Mouse (Mus musculus): ENCODE data around the gene Nf1.
"Not testable (repeated sequence)": the region's sequence is repeated elsewhere in the genome, so short reads cannot be mapped to it uniquely, and the experiment has no call there.

Nf1 gene

DNA sequence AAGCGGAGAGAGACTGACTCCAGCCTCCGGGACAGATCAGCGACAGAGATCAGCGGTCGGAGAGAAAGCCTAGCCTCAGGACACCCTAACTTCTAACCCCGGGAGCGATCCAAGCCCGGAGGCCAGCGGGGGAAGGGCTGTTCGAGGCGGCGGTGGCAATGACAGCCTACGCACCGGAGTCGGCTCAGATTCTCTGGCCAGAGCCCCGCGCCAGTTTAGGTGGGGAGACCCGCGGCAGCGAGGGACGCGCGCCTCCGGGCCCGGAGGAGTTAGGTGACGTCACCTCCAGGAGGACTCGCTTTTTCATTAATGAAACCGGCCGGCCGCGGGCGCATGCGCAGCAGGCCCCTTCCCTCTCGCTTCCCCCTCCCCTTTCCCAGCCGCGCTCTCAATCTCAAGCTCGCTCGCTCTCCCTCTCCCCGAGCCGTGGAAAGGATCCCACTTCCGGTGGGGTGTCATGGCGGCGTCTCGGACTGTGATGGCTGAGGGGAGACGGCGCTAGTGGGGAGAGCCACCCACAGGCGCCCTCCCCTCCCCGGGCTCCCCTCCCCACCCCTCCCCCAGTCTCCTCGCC lies at the start of gene Nf1:
Gene Nf1, plus strand, starts transcription at position 460 of the 574 bp plus-strand sequence.
- DNase-seq, result peak; percentile 95

DNA sequence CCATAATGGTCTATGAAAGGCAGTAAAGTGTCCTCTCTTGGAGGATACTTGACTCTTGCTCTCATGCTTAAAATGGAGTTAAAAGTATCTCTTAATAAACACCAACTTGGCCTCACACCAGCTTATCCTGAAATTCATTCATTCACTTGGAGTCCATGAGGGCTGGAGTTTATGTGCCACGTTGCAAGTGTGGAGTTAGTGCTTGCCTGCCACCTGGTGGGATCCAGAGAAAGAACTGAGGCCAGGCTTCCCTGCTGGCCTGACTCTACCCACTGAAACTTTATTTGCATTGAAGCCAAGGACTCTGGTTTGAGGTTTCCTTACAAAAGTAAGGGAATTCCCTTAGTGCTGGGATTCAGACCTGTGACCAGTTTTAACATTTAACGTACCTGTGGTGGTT lies 49.0 kb upstream of the Nf1 start:
- peak; percentile 31 for DNase-seq

DNA sequence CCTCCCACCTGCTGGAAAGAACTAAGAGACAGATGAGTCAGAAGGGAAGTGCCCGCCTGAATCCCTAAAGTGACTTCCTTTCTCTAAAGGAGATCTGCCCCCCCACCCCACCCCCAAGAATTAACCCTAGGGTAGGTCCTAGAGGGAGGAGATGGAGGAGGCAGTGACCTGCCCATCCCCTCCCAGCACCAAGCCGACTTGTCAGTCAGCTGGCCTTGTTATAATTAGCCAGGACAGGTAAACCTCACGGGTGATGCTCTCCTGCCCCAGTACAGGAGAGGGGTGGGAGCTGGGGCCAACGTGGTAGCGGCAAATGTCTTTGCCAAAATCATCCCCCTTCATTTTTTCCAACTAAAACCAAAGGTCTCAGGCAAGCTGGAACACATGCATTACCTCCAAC lies 47.8 kb upstream of the Nf1 start:
- DNase-seq, result no peak

DNA sequence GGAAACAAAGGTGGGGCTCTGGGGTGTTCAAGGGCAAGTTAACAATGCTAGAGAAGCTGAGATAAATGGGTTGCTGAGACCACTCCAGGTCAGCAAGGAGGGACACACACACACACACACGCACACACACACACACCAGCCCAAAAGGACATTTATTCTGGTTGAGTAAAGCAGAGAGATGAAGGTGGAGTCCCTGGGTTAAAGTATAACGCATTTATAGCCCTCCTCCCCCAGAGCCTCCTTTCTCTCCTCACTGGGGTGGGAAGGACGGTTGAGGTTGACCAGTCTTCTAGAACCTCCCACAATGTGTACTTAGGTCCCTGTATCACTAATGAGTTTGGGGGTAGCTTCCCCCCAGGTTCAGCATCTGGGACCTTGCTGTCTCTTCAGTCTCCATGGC lies 47.4 kb upstream of the Nf1 start:
- DNase-seq, result no peak

DNA sequence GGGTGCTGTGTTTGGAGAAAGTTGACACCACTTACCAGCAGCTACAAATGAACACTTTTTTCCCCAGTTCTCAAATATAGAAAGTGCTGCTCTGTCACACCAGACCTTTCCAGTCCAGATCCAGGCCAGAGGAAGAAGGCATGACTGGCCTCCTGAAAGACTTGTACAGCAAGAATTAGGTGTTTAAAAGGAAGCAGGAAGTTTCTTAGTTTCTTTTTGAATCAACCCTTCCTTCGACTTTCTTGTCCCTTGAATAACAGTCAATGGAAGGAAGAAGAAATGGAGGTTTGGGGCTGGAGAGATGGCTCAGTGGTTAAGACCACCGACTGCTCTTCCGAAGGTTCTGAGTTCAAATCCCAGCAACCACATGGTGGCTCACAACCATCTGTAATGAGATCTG lies 46.5 kb upstream of the Nf1 start:
- DNase-seq, result no peak

DNA sequence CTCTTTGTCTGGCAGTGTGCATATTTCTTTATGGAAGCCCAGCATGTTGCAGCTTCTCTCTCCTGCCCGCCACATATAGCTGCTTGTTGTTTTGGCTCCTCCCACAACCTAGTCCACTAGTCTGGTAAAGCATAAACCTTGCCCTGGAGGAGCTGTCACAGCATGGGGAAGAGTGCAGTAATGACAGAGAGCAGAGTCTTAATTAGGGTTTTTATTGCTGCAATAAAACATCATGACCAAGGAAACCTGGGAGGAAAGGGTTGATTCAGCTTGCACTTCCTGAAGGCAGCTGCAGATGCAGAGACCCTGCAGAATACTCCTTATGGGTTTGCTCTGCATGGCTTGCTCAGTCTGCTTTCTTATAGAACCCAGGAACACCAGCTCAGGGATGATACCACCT lies 45.5 kb upstream of the Nf1 start:
- no peak for DNase-seq

DNA sequence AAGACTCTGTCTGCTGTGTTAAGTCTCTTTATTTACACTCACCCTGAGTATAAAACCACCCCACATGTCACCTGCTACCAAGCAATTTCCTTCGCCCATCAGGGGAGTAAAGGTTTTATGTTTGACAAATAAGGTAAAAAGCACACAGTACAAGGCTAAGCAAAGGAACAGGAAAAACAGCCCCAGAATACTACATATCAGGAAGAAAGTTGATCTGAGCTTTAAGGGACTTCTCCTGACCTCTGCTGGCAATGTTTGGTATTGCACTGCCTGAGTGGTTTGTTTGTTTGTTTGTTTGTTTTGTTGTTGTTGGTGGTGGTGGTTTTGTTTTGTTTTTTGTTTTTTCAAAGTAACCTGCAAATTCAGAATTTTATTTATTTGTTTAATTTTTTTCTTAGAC lies 43.3 kb upstream of the Nf1 start:
- DNase-seq, result peak; percentile 38

DNA sequence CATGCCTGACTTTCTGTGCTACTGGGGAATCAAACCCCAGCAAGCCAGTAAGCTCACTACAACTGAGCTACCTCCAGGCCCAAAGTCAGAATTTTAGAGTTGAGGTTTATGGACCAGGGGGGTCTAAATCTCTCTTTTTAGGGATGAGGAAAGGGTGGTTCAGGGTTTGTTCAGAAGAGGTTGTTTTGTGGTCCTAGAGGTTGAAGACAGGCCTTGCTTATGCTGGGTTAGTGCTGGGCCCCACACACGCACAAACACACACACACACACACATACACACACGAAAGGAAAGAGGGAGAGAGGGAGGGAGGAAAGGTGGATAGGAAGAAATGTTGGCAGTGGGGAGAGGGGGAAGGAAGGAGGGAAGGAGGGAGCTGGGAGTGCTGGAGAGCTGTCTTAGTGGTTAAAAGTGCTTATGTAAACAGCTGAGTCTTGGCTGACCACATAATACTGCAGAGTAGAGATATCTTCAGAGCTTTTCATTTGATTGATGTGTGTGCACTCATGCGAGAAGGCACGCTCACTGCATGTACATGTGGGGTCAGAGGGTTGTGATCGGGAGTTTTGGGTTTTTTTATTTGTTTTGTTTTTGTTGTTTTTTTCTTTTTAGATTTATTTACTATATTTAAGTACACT lies 42.5 kb upstream of the Nf1 start, which contains the start of gene Gm9964:
Gene Gm9964, minus strand, starts transcription at position 51 of the 636 bp plus-strand sequence.
- DNase-seq, result no peak

DNA sequence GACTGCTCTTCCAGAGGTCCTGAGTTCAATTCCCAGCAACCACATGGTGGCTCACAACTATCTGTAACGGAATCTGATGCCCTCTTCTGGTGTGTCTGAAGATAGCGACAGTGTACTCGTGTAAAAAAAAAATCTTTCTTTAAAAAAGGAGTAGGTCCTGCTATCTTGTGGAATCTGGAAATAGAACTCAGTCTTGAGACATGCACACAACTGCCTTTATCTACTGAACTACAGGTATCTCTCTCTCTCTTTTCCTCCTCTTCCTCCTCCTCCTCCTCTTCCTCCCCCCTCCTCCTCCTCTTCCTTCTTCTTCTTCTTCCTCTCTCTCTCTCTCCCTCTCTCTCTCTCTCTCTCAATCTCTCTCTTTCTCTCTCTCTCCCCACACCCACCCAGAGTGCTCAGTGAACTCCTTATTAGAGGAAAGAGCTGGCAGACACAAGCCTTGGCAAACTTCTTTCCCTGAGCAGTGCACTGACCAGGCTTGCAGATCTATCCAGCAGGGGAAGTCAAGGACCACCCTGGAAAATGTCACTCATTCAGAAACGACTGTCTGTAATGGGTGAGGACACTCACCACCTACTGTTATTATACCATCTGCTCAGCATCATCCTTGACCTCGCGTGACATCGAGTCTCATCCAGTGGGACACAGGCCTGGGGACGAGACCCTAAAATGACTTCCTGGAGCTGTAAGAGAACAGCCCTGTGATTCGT lies 39.6 kb upstream of the Nf1 start:
- DNase-seq, result no peak

DNA sequence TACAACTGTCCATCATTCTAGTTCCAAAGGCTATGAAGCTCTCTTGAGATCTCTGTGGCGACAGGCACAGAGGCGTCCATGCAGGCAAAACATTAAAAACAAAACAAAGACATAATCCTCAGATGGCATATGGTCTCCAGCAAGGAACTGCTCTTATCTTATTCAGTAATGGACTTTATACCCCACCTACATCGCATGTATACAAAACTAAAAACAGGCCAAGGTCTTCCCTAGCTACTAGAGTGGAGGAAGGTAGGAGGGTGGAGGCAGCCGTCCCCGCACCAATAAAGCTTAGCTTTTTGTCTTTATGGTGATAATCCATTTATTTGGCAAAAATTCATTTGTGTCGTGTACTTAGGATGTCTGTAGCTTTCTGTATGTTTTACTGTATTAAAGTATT lies 36.4 kb upstream of the Nf1 start:
- DNase-seq, result no peak

DNA sequence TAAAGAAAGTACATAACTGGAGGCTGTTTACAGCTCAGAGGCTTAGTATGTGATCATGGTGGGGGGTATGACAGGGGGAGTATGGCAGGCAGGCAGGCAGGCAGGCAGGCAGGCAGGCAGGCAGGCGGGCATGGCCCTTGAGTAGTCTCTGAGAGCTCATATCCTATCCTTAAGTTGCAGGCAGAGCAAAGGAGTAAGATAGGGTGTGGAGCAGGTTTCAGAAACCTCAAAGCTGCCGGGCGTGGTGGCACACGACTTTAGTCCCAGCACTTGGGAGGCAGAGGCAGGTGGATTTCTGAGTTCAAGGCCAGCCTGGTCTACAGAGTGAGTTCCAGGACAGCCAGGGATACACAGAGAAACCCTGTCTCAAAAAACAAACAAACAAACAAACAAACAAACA lies 35.2 kb upstream of the Nf1 start:
- DNase-seq, result not testable (repeated sequence)

DNA sequence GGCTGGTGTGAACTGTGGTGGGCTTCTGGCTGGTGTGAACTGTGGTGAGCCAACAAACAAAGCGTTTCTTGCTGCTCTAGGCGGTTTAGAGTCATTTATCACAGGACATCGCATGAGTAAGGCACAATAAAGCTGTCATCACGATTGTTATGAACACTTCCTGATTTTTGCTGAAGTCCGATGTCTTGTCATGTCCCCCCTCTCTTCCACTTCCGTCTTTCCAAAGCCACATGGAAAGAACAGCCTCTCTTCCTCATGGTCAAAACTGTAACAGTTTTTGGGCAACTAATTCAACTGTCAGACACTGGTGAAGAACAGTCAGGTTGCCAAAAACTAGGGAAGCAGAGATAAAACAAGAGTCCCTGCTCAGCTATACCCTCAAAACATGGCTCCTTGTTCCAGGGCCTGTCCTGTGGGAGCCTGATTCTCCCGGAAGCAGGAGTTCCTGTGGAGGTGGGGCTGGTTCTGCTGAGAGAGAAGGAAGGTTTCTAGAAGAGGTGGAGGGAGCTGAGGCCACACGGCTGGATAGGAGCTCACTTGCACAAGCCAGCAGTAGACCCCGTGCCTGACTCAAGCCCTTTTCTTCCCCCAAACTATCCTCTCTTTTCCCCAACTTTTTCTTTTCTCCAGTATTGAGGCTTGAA lies 33.7 kb upstream of the Nf1 start:
- no peak for DNase-seq

DNA sequence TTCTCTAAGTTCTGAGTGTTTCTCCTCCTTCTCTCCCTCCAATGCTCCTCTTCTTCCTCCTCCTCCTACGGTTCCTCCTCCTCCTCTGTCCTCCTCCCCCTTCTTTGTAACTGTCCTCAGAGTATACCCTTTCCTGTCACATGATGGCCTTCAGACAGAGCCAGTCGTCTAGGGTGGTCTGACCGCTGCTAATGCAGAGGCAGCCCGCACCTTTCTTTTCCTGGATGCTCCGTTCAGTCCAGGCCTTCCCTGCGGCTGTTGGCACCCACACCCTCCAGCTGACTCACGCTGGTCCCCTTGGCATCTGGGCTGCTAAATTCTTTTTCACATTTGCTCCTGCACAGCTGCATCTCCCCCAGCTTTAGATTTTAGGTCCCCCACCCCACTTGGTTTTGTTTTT lies 33.0 kb upstream of the Nf1 start:
- no peak for DNase-seq

DNA sequence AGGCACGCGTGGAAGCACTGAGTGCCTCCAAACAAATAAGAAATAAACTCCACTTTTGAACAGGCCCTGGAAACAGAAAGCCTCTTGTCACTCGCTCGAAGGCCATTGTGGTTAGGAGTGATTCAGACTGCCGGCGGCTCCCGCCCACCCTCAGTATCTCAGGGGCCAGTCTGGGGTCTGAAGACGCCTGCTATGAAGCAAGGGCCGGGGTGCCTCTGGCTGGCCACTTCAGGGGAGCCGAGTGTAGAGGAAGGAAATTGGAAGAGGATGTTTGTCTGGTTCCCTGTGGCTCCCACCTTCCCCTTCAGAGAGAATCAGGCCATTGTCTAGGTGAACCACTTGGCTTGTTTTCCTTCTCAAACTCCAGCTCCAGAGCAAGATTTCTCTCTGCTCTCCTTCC lies 32.5 kb upstream of the Nf1 start:
- peak; percentile 50 for DNase-seq

DNA sequence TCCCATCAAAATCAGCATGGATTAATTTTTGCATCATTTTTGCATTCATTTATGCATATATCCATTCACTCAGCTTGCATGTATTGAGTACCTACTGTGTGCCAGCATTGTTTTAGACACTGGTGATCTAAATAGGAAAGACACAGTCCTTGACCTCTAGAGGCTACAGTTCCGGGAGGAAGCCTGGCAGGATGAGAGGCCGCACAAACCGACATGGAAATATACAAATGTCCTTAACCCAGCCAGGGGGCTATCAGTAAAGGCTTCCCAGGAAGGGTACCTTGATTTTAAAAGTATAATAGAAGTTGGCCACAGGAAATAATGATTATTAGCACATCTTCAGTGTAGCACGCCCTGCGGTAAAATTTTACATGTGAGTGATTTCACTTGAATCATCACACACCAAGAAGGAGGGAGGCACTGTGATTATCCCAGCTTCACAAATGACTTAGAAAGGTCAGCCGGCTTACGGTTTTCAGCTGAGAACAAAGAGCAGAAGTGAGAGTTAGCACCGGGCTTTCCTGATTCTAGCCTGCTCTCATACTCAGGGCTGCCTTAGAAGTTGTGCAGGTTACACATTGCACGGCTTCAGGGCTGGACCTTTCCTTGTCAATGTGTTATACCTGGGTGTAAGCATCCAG lies 31.8 kb upstream of the Nf1 start:
- no peak for DNase-seq

DNA sequence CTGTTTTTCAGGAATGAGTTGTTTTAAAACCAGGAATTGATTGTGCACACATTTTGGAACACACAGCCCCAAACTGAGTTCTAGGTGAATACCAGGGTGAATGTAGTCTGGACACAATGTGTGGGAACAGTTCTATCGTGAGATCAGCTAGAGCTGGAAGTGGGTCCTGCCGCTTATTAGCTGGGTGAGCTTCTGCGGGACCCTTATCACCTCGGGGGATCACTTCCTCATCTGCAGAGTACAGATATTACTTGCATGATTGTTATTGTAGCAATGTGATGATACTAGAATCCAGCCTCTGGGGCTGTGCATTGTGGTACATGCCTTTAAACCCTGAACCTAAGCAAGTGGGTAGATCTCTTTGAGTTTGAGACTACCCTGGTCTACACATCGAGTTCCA lies 29.0 kb upstream of the Nf1 start:
- DNase-seq, result no peak

DNA sequence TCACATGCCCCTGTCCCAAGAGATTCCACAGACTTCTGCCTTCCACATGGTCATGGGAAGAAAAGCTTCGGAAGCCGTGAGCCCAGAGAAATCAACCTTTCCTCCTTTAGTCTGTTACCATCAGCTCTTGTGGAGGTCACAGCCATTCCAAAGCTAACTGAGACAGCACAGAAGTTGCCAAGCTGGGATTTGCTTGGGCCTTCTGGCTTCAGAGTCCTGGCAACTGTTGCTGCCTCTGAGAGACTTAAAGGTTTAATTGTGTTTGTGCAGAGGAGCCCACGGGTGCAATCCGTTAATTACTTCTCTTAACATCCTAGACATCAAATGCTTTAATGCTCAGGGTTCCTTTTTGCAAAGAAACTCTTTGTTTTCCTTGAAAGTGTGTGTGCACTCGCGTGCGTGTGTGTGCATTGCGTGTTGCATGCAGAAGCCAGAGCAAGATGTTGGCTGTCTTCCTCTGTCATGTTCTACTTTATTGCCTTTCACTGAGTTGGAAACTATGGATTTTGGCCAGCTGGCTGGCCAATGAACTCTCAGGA lies 22.6 kb upstream of the Nf1 start:
- DNase-seq, result no peak

DNA sequence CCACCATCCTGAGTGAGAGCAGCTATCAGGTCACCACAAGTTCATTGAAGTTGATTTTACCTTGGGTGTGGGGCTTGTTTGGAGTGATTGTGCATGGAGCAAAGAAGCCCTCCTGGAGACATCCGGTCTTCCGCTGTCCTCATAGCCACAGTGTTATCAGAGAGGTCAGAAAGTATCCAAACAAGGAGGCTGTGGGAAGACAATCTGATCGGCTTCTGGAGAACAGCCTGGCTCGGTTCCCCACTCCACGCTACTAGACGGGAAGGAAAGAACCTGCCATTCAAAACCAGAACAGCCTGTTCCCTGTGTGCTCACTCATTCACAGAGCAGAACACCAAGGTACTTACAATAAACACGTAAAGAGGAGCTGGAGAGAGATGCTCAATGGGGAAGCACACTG lies 19.7 kb upstream of the Nf1 start:
- no peak for DNase-seq

DNA sequence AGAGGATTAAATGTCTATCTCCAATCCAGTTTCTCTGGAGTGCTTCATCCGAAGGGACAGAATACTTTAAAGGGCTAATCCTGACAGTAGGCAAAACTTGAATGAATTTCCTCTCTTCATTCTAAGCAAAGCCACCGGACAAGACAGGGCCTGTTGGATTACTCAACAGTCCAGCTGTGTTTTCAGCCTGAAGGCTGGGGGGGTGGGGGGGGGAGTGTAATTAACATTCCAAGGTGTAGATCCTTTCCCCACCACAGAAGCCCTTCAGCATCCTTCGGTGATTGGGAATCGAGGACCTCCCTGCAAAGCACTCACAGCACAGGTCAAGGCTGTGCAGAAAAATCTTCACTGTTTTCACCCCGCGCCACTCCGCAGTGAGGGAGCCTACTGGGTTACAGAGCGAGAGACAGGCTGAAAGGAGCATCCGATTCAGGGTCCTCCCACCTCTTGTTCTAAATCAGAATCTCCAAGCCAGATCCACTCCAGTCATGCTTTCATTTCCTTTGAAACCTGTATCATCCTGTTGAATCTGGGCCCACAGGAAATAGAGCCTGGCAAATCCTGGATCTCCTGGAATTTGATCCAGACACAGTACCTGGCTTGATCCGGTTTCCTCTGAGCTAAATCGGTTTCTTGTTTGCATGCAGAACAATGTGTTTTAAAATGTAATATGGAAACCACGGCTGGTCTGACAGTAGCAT lies 15.4 kb upstream of the Nf1 start:
- DNase-seq, result no peak

DNA sequence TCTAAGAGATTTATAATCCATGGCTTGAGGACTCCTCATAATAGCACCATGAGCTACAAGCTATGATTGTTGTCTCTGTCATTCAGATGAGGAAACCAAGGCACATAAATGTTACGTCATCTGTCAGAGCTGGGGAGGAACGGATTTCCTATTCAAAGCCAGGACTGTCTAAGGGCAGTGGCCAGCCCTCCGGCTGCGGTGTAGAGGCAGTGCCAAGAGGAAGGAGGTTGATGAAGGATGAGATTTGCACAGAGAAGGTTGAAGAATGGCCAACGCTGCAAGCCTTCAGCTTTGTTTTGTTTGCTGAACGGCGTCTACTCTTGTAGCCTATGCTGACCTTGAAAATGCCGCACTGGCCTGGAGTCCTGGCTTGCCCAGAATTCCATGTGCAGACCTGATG lies 13.8 kb upstream of the Nf1 start:
- no peak for DNase-seq

DNA sequence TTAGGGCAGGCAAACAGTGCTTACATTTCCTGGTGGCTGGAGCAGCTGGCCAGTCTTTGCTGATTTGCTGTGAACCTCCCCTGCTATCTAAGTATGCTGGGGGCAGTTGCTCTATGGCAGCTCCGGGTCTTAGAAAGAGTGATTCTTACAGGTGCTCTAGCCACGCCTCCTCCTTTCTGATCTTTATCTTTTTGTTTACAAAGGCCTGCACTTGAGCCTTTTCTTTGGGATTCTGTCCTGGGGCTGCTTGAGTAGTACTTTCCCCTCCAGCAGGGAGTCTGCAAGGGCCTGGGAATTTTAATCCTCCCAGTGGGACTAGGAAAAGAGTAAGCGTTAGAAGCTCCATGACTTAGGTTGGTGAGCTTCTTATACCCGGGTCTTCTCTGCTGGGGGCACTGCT lies 12.4 kb upstream of the Nf1 start:
- no peak for DNase-seq

DNA sequence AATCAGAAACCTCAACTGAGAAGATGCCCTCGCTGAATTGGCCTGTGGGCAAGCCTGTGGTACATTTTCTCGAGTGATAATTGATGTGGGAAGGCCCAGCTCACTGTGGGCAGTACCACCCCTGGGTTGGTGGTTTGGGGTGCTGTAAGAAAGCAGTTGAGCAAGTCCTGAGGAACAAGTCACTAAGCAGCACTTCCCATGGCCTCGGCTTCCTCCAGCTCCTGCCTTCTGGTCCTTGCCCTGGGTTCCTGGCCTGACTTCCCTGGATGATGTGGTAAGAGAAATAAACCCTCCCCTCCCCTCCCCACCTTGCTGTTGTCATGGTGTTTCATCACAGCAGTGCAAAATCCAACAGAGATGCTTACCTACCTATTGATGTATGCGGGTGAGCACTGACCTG lies 11.4 kb upstream of the Nf1 start:
- no peak for DNase-seq

DNA sequence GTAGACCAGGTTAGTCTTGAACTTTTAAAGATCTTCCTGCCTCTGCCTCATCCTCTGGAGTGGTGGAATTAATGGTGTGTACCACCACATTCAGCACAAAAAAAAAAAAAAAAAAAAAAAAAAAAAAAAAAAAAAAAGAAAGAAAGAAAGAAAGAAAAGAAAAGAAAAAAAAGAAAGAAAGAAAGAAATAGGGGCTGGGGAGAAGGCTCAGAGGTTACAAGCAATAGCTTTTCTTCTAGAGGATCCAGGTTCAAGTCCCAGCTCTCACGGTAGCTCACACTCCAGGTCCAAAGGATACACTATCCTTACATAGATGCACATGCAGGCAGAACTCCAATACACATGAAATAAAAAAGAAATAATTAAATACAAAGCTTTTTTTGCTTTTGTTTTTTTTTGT lies 9.9 kb upstream of the Nf1 start:
- DNase-seq, result no peak

Measured in liver (tissue).